Comparison of ENCODE assay signal across 24 mouse cellular contexts in the genomic region with DNA sequence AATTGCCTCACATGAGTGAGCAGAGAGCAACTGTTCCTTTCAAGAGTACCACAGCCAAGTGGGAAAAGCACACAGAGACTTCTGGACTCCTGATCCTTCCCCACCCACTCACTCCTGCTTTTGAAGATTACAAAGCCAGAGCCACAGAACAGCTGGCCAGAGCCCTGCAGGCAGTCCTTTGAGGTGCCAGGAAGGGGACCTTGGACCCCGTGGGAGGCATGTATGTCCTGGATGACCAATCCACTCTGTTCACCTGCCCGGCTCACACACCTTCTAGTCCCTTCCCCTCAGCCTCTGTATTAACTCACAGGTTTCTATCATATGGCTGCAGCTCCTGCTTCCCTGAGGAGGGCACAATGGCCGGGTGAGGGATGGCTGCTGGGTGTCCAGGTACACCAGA. TPM values are rescaled to one million over a fixed set of nuclear protein-coding genes. Genes with fewer than 3 reads are reported as not detected.
DNase-seq lines count a peak whose midpoint lies in the region; ATAC-seq lines count a peak whose summit lies in the region.
"Had no signal": no experiment of that assay in that cellular context is flagged by ENCODE, and none has a peak within 500 bp of the region (broad histone marks: within the 10 kb centered on the region; RNA-seq: fewer than 3 reads in every experiment).

No protein-coding gene starts in this region.

- ATAC-seq in intestine, embryonic 16.5 days = peak; percentile 43; the same call in 1 of the 2 replicates
- ATAC-seq in intestine, embryonic 15.5 days = no peak
- ATAC-seq: inflammation-experienced regulatory T-cells, adult 6 months; lung, postnatal 0 days had no signal

- DNase-seq in lung, postnatal 10 days = peak; percentile 0
- no peak for DNase-seq in lung, postnatal 36 days
- DNase-seq in limb, embryonic 10.5 days (ENCODE audit: low spot score) = peak; percentile 27
- peak; percentile 14 for DNase-seq in thymus, postnatal 25 days
- DNase-seq in cerebellum, postnatal 25 days = no peak
- DNase-seq: cerebellum, adult 11-12 months; heart, postnatal 36 days; left cerebral cortex, postnatal 4 days; right cerebral cortex, adult 18-20 months had no signal

- no peak overlapping the region for H3K4me2 ChIP-seq in intestine, embryonic 16.5 days (ENCODE audit: low read depth, low read length)
- H3K4me2 ChIP-seq in intestine, embryonic 15.5 days (replicated peaks) = no peak overlapping the region
- H3K4me2 ChIP-seq: embryonic facial prominence, embryonic 12.5 days; forebrain, embryonic 12.5 days; hindbrain, embryonic 14.5 days; midbrain, embryonic 11.5 days had no signal

- no peaks in the 10 kb centered on the region for H3K9me3 ChIP-seq in intestine, embryonic 16.5 days (ENCODE audit: control insufficient read depth, low read length)
- no peaks in the 10 kb centered on the region for H3K9me3 ChIP-seq in intestine, embryonic 15.5 days
- no peaks in the 10 kb centered on the region for H3K9me3 ChIP-seq in limb, embryonic 10.5 days (replicated peaks)
- H3K9me3 ChIP-seq: embryonic facial prominence, embryonic 12.5 days; forebrain, embryonic 12.5 days had no signal

- H3K4me1 ChIP-seq in intestine, embryonic 16.5 days (ENCODE audit: control insufficient read depth, insufficient read depth, low read length) = peaks cover 9% of the 10 kb centered on the region; the same call in 1 of the 2 replicates
- peaks cover 6% of the 10 kb centered on the region; the same call in 1 of the 2 replicates for H3K4me1 ChIP-seq in intestine, embryonic 15.5 days (replicated peaks)
- H3K4me1 ChIP-seq in limb, embryonic 10.5 days = 0 out of 2 replicates have a peak, but pooled peaks cover 3% of the 10 kb centered on the region
- H3K4me1 ChIP-seq: forebrain, embryonic 12.5 days had no signal

- H3K27ac ChIP-seq in intestine, embryonic 16.5 days (ENCODE audit: low read length) = no peak overlapping the region
- no peak overlapping the region for H3K27ac ChIP-seq in intestine, embryonic 15.5 days
- H3K27ac ChIP-seq in limb, embryonic 10.5 days = no peak overlapping the region
- H3K27ac ChIP-seq: embryonic facial prominence, embryonic 12.5 days; forebrain, embryonic 12.5 days; hindbrain, embryonic 14.5 days; kidney, postnatal 0 days; liver, embryonic 14.5 days; stomach, postnatal 0 days had no signal

- no peak overlapping the region for H3K4me3 ChIP-seq in intestine, embryonic 16.5 days (ENCODE audit: low read length)
- no peak overlapping the region for H3K4me3 ChIP-seq in intestine, embryonic 15.5 days (replicated peaks)
- no peak overlapping the region for H3K4me3 ChIP-seq in limb, embryonic 10.5 days
- H3K4me3 ChIP-seq: embryonic facial prominence, embryonic 12.5 days; forebrain, embryonic 12.5 days had no signal

- 90% methylated on average over 3 of the region's 3 CpGs for WGBS in intestine, embryonic 16.5 days
- 86% methylated on average over 3 of the region's 3 CpGs for WGBS in intestine, embryonic 15.5 days
- 86% methylated on average over 3 of the region's 3 CpGs for WGBS in limb, embryonic 10.5 days

- no peaks in the 10 kb centered on the region for H3K27me3 ChIP-seq in intestine, embryonic 16.5 days (replicated peaks; ENCODE audit: control insufficient read depth, insufficient read depth, low read length)
- H3K27me3 ChIP-seq in intestine, embryonic 15.5 days (replicated peaks) = no peaks in the 10 kb centered on the region
- no peaks in the 10 kb centered on the region for H3K27me3 ChIP-seq in limb, embryonic 10.5 days (ENCODE audit: low read depth, poor library complexity, severe bottlenecking)
- H3K27me3 ChIP-seq: embryonic facial prominence, embryonic 12.5 days; forebrain, embryonic 12.5 days had no signal

- no peaks in the 10 kb centered on the region for H3K36me3 ChIP-seq in intestine, embryonic 16.5 days (ENCODE audit: control insufficient read depth, insufficient read depth, low read length)
- H3K36me3 ChIP-seq in intestine, embryonic 15.5 days = no peaks in the 10 kb centered on the region
- H3K36me3 ChIP-seq in limb, embryonic 10.5 days = peaks cover 94% of the 10 kb centered on the region

- H3K9ac ChIP-seq in intestine, embryonic 16.5 days (ENCODE audit: low read depth, low read length) = no peak overlapping the region
- H3K9ac ChIP-seq in intestine, embryonic 15.5 days = no peak overlapping the region
- H3K9ac ChIP-seq: embryonic facial prominence, embryonic 12.5 days; forebrain, embryonic 12.5 days; hindbrain, embryonic 14.5 days; liver, embryonic 14.5 days had no signal

RNA-seq across cellular contexts. Expression of a gene that starts 25.4 kb away (rescaled TPM):
- 2.9 and 3.4 TPM in 2 replicates for polyA plus RNA-seq in intestine, embryonic 16.5 days (2015; fragmentation: Nextera tagmentation; extraction: Ambion mirVana)
- 6.9 and 8.2 TPM in 2 replicates for polyA plus RNA-seq in intestine, embryonic 15.5 days (2015; fragmentation: Nextera tagmentation; extraction: Ambion mirVana)
- polyA plus RNA-seq in limb, embryonic 10.5 days (2016; fragmentation: Nextera tagmentation; extraction: Ambion mirVana) = 24.4 and 41.7 TPM in 2 replicates

RNA-seq across cellular contexts. Expression of a gene that starts 25.6 kb away (rescaled TPM):
- 708 and 723 TPM in 2 replicates for polyA plus RNA-seq in intestine, embryonic 16.5 days (2015; fragmentation: Nextera tagmentation; extraction: Ambion mirVana)
- 720 and 848 TPM in 2 replicates for polyA plus RNA-seq in intestine, embryonic 15.5 days (2015; fragmentation: Nextera tagmentation; extraction: Ambion mirVana)
- polyA plus RNA-seq in limb, embryonic 10.5 days (2016; fragmentation: Nextera tagmentation; extraction: Ambion mirVana) = 876 and 900 TPM in 2 replicates

RNA-seq across cellular contexts. Expression of a gene that starts 43.6 kb away (rescaled TPM):
- polyA plus RNA-seq in intestine, embryonic 16.5 days (2015; fragmentation: Nextera tagmentation; extraction: Ambion mirVana) = not detected in 2 replicates
- not detected in 2 replicates for polyA plus RNA-seq in intestine, embryonic 15.5 days (2015; fragmentation: Nextera tagmentation; extraction: Ambion mirVana)
- not detected in 2 replicates for polyA plus RNA-seq in limb, embryonic 10.5 days (2016; fragmentation: Nextera tagmentation; extraction: Ambion mirVana)
- polyA plus RNA-seq: embryonic facial prominence, embryonic 12.5 days; forebrain, embryonic 12.5 days; heart, embryonic 14.5 days; hindbrain, embryonic 14.5 days; inflammation-experienced regulatory T-cells, adult 6 months; kidney, postnatal 0 days; large intestine, adult 2 months; liver, embryonic 14.5 days; lung, postnatal 0 days; midbrain, embryonic 11.5 days; midbrain, postnatal 0 days; neural tube, embryonic 14.5 days; stomach, postnatal 0 days had no signal

Comparison
In these comparisons a context has a peak if more than half of its experiments do, and no peak if none do; other contexts are left out.
1. DNase-seq: peak in lung, postnatal 10 days (single experiment), limb, embryonic 10.5 days (single experiment) and thymus, postnatal 25 days (single experiment); none in lung, postnatal 36 days (single experiment) and cerebellum, postnatal 25 days (0 of 2).